Mouse (Mus musculus) spleen, adult 2 months (tissue): ENCODE data around the gene Ptprm.

Source experiments
- CTCF ChIP-seq: fragments of 200-500 bp; IDR thresholded peaks from 2 replicates; pipeline ENCODE4 v1.5.1; 2011; ENCODE audit warnings: mild to moderate bottlenecking, inconsistent platforms; ENCODE audit not compliant: insufficient read depth, insufficient read length, insufficient replicate concordance; ENCODE audit errors: extremely low read depth
- POLR2A ChIP-seq: fragments of 200-500 bp; IDR thresholded peaks from 2 replicates; pipeline ENCODE4 v1.6.1; 2011; ENCODE audit warnings: low read depth, low read length, inconsistent platforms

GRCm38 (mm10) chr17:67118676-67119340, 235.4 kb downstream of the Ptprm start:
- TF ChIP-seq POLR2A, result no peak
- no peak for TF ChIP-seq CTCF
